Mouse (Mus musculus): ENCODE measurements at regions not wholly inside any gene's neighbourhood (a gene's known extent, or its start where the extent isn't known, plus 50 kb on each side); places are given as distances from the start of the nearest gene placed in this dataset.

DNA sequence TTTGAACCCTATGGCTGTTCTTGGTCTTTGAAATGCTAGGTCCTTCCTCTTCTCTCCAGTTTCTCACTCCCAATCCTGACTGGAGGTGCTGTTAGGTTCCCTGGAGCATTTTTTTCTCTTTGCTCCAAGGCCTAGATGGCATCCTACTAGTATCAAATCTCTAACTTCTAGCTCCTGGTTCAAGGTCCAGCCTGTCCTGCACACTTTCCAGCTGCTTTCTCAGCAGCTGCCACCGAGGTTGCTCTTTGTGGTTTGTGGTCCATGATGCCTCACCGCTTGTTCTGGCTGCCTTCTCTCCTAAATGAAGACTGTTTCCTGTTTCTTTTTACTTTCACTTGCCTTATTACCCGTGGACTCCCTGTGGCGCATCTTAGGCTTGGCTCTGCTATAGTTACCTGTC lies 66.4 kb downstream of the 4930564D02Rik start:
- Histone ChIP-seq H3K4me1 (ENCODE audit: control insufficient read depth in 1 of 2, insufficient read depth in 2 of 2, low read length in 2 of 2) (no peaks in the 10 kb centered on the region), H3K27ac (ENCODE audit: control insufficient read depth, low read depth, low read length) (no peak overlapping the region), H3K9me3 (replicated peaks; ENCODE audit: insufficient read depth, low read length) (no peaks in the 10 kb centered on the region), H3K9ac (ENCODE audit: control insufficient read depth, low read depth, low read length, poor library complexity, severe bottlenecking) (no peak overlapping the region), H3K36me3 (ENCODE audit: control insufficient read depth in 1 of 2, insufficient read depth in 2 of 2, low read length in 2 of 2) (no peaks in the 10 kb centered on the region), H3K79me2 (ENCODE audit: control insufficient read depth, insufficient read depth, low read length, poor library complexity) (no peaks in the 10 kb centered on the region), H3K27me3 (ENCODE audit: control insufficient read depth in 1 of 2, insufficient read depth in 2 of 2, low read length in 2 of 2) (no peaks in the 10 kb centered on the region), H3K4me3 (ENCODE audit: control insufficient read depth in 1 of 2, insufficient read depth in 1 of 2, low read depth in 2 of 2, low read length in 2 of 2) (no peak overlapping the region)
- DNase-seq (ENCODE audit: low read depth, low spot score) = no peak
- TF ChIP-seq E2F4 (IDR thresholded peaks at IDR 0.05; ENCODE audit: borderline replicate concordance, low read depth, low read length) (no peak), MAFK (IDR thresholded peaks at IDR 0.05; ENCODE audit: borderline replicate concordance, low read depth, low read length) (no peak), MXI1 (IDR thresholded peaks at IDR 0.05; ENCODE audit: low read depth, low read length) (no peak), SMC3 (IDR thresholded peaks at IDR 0.05; ENCODE audit: low read depth, low read length) (no peak)

DNA sequence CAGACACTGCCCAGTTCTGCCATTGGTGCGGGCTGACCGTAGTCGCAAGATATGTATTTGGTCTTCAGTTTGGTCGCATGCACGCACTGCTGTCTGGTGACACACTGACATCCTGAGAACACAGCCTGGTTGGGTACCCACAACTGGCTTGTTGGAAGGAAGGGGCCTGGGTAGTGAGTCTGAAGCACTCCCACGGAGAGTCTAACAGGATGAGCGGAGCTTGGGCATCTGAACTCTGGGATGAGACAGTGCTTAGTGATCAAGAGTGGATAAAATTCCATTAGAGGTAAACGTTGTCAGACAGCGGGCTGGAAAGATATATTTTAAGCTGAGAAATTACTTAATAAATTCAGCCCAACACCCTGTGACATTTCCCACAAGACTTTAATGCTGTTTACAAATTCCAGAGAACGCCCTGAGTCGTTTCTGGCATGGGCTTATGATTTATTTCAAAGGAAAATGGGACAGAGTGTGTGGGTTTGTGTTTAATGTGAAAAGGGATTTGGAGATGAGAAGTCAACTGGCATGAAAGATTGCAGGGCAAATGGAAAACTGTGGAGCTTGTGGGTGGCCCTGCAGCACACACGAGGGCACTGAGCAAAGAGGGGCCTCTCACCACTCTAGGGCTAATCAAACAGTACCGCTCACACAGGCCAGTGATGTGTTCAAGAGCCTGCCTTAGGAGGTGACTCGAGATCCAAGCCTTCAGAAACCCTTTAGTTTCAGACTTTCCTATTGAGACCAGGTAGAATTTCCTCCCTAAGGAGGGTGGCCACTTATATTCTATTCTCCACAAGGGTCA lies 74.7 kb downstream of the 4930564D02Rik start:
- TF ChIP-seq RCOR1 (IDR thresholded peaks at IDR 0.05; ENCODE audit: low read depth, low read length) (no peak), TAL1 (IDR thresholded peaks at IDR 0.05; ENCODE audit: low read length) (no peak), TCF12 (IDR thresholded peaks at IDR 0.05; ENCODE audit: low read depth, low read length) (no peak), ETS1 (IDR thresholded peaks at IDR 0.05; ENCODE audit: low read depth, low read length) (no peak), POLR2AphosphoS5 (IDR thresholded peaks at IDR 0.05; ENCODE audit: borderline replicate concordance, low read depth, low read length) (no peak), E2F4 (IDR thresholded peaks at IDR 0.05; ENCODE audit: borderline replicate concordance, low read depth, low read length) (no peak), CHD2 (IDR thresholded peaks at IDR 0.05; ENCODE audit: low read length) (no peak), MAZ (IDR thresholded peaks at IDR 0.05; ENCODE audit: low read depth, low read length) (no peak), NELFE (IDR thresholded peaks at IDR 0.05; ENCODE audit: low read depth, low read length) (no peak), KAT2A (conservative IDR thresholded peaks at IDR 0.05; ENCODE audit: low read depth, low read length) (no peak), MEF2A (IDR thresholded peaks at IDR 0.05; ENCODE audit: extremely low read depth, insufficient replicate concordance, low read depth, low read length, poor library complexity, severe bottlenecking) (no peak), ZC3H11A (IDR thresholded peaks at IDR 0.05; ENCODE audit: low read depth, low read length) (no peak), MAX (IDR thresholded peaks at IDR 0.05; ENCODE audit: low read length) (no peak), JUND (IDR thresholded peaks at IDR 0.05; ENCODE audit: low read depth, low read length) (no peak), POLR2A (IDR thresholded peaks at IDR 0.05; ENCODE audit: control insufficient read depth in 1 of 2, insufficient read depth in 1 of 2, low read depth in 1 of 2, low read length in 2 of 2, poor library complexity in 1 of 2) (no peak), ZKSCAN1 (IDR thresholded peaks at IDR 0.05; ENCODE audit: low read depth, low read length) (no peak), SIN3A (IDR thresholded peaks at IDR 0.05; ENCODE audit: low read length) (no peak)
- Histone ChIP-seq H3K4me1 (ENCODE audit: control insufficient read depth in 1 of 2, insufficient read depth in 2 of 2, low read length in 2 of 2) (no peaks in the 10 kb centered on the region), H3K4me3 (ENCODE audit: control insufficient read depth in 1 of 2, insufficient read depth in 1 of 2, low read depth in 2 of 2, low read length in 2 of 2) (no peak overlapping the region), H3K9ac (ENCODE audit: control insufficient read depth, low read depth, low read length, poor library complexity, severe bottlenecking) (no peak overlapping the region), H3K27me3 (ENCODE audit: control insufficient read depth in 1 of 2, insufficient read depth in 2 of 2, low read length in 2 of 2) (no peaks in the 10 kb centered on the region), H3K79me2 (ENCODE audit: control insufficient read depth, insufficient read depth, low read length, poor library complexity) (no peaks in the 10 kb centered on the region), H3K36me3 (ENCODE audit: control insufficient read depth in 1 of 2, insufficient read depth in 2 of 2, low read length in 2 of 2) (no peaks in the 10 kb centered on the region), H3K9me3 (replicated peaks; ENCODE audit: insufficient read depth, low read length) (no peaks in the 10 kb centered on the region), H3K27ac (ENCODE audit: control insufficient read depth, low read depth, low read length) (no peak overlapping the region)
- DNase-seq (ENCODE audit: low read depth, low spot score) = no peak
